Mouse (Mus musculus): Measurements from ENCODE around the gene Cux2. TPM values are rescaled to one million over a fixed set of nuclear protein-coding genes. Genes with fewer than 3 reads are reported as not detected.

Cux2 gene
- polyA plus RNA-seq, 1 experiment = 1.2 TPM

GRCm38 (mm10) chr5:121902809-121903745 lies 146.8 kb downstream of the Cux2 start:
- no peak for DNase-seq (ENCODE audit: low read depth in 1 of 2, low spot score in 2 of 2)
- H3K4me3 ChIP-seq (ENCODE audit: extremely low read depth, insufficient read depth, insufficient read length) = no peak overlapping the region
- H3K4me1 ChIP-seq (ENCODE audit: control insufficient read depth, insufficient read depth, insufficient read length) = no peaks in the 10 kb centered on the region
- no peak overlapping the region for H3K27ac ChIP-seq (ENCODE audit: insufficient read depth, low read length)
- 78% methylated on average over 23 of the region's 23 CpGs for WGBS
- no peaks in the 10 kb centered on the region for H3K27me3 ChIP-seq (ENCODE audit: control insufficient read depth, insufficient read depth, low read length)
- no peaks in the 10 kb centered on the region for H3K36me3 ChIP-seq (ENCODE audit: control insufficient read depth, insufficient read depth, low read length)
- TF ChIP-seq CTCF (IDR thresholded peaks at IDR 0.05; ENCODE audit: extremely low read depth, insufficient read depth, insufficient read length, insufficient replicate concordance) (no peak), POLR2A (IDR thresholded peaks at IDR 0.05; ENCODE audit: low read depth, low read length) (no peak)

- H3K36me3 ChIP-seq (ENCODE audit: control insufficient read depth, insufficient read depth, low read length) = no peaks in the 10 kb centered on the region
- no peak for DNase-seq (ENCODE audit: low read depth in 1 of 2, low spot score in 2 of 2)
Measured at GRCm38 (mm10) chr5:121895117-121895756, 154.7 kb downstream of the Cux2 start.

GRCm38 (mm10) chr5:121894647-121895046 lies 155.3 kb downstream of the Cux2 start:
- Histone ChIP-seq H3K27ac (ENCODE audit: insufficient read depth, low read length) (no peak overlapping the region), H3K27me3 (ENCODE audit: control insufficient read depth, insufficient read depth, low read length) (0 out of 2 replicates have a peak, but pooled peaks cover 2% of the 10 kb centered on the region), H3K4me3 (ENCODE audit: extremely low read depth, insufficient read depth, insufficient read length) (no peak overlapping the region), H3K36me3 (ENCODE audit: control insufficient read depth, insufficient read depth, low read length) (no peaks in the 10 kb centered on the region), H3K4me1 (ENCODE audit: control insufficient read depth, insufficient read depth, insufficient read length) (no peaks in the 10 kb centered on the region)
- TF ChIP-seq CTCF (IDR thresholded peaks at IDR 0.05; ENCODE audit: extremely low read depth, insufficient read depth, insufficient read length, insufficient replicate concordance) (no peak), POLR2A (IDR thresholded peaks at IDR 0.05; ENCODE audit: low read depth, low read length) (no peak)
- WGBS = 79% methylated on average over 10 of the region's 10 CpGs
- no peak for DNase-seq (ENCODE audit: low read depth in 1 of 2, low spot score in 2 of 2)

More at GRCm38 (mm10) chr5:121895117-121895756, 154.7 kb downstream of the Cux2 start:
- TF ChIP-seq CTCF (IDR thresholded peaks at IDR 0.05; ENCODE audit: extremely low read depth, insufficient read depth, insufficient read length, insufficient replicate concordance) = no peak
- TF ChIP-seq POLR2A (IDR thresholded peaks at IDR 0.05; ENCODE audit: low read depth, low read length) = no peak
- H3K27ac ChIP-seq (ENCODE audit: insufficient read depth, low read length) = no peak overlapping the region
- no peak overlapping the region for H3K4me3 ChIP-seq (ENCODE audit: extremely low read depth, insufficient read depth, insufficient read length)
- H3K27me3 ChIP-seq (ENCODE audit: control insufficient read depth, insufficient read depth, low read length) = 0 out of 2 replicates have a peak, but pooled peaks cover 2% of the 10 kb centered on the region
- WGBS = 53% methylated on average over 24 of the region's 24 CpGs
- no peaks in the 10 kb centered on the region for H3K4me1 ChIP-seq (ENCODE audit: control insufficient read depth, insufficient read depth, insufficient read length)

- H3K27me3 ChIP-seq (ENCODE audit: control insufficient read depth, insufficient read depth, low read length) = 0 out of 2 replicates have a peak, but pooled peaks cover 2% of the 10 kb centered on the region
- H3K36me3 ChIP-seq (ENCODE audit: control insufficient read depth, insufficient read depth, low read length) = no peaks in the 10 kb centered on the region
- TF ChIP-seq CTCF (IDR thresholded peaks at IDR 0.05; ENCODE audit: extremely low read depth, insufficient read depth, insufficient read length, insufficient replicate concordance) = no peak
- TF ChIP-seq POLR2A (IDR thresholded peaks at IDR 0.05; ENCODE audit: low read depth, low read length) = no peak
- 30% methylated on average over 3 of the region's 3 CpGs for WGBS
- H3K4me3 ChIP-seq (ENCODE audit: extremely low read depth, insufficient read depth, insufficient read length) = no peak overlapping the region
- DNase-seq (ENCODE audit: low read depth in 1 of 2, low spot score in 2 of 2) = no peak
- no peaks in the 10 kb centered on the region for H3K4me1 ChIP-seq (ENCODE audit: control insufficient read depth, insufficient read depth, insufficient read length)
- no peak overlapping the region for H3K27ac ChIP-seq (ENCODE audit: insufficient read depth, low read length)
Measured at GRCm38 (mm10) chr5:121893581-121893980, 156.3 kb downstream of the Cux2 start.

GRCm38 (mm10) chr5:121892281-121892680 lies 157.6 kb downstream of the Cux2 start:
- Histone ChIP-seq H3K4me1 (ENCODE audit: control insufficient read depth, insufficient read depth, insufficient read length) (no peaks in the 10 kb centered on the region), H3K27me3 (ENCODE audit: control insufficient read depth, insufficient read depth, low read length) (0 out of 2 replicates have a peak, but pooled peaks cover 2% of the 10 kb centered on the region), H3K4me3 (ENCODE audit: extremely low read depth, insufficient read depth, insufficient read length) (no peak overlapping the region), H3K27ac (ENCODE audit: insufficient read depth, low read length) (no peak overlapping the region), H3K36me3 (ENCODE audit: control insufficient read depth, insufficient read depth, low read length) (no peaks in the 10 kb centered on the region)
- 89% methylated on average over 14 of the region's 14 CpGs for WGBS
- DNase-seq (ENCODE audit: low read depth in 1 of 2, low spot score in 2 of 2) = no peak
- TF ChIP-seq CTCF (IDR thresholded peaks at IDR 0.05; ENCODE audit: extremely low read depth, insufficient read depth, insufficient read length, insufficient replicate concordance) (no peak), POLR2A (IDR thresholded peaks at IDR 0.05; ENCODE audit: low read depth, low read length) (no peak)

DNA sequence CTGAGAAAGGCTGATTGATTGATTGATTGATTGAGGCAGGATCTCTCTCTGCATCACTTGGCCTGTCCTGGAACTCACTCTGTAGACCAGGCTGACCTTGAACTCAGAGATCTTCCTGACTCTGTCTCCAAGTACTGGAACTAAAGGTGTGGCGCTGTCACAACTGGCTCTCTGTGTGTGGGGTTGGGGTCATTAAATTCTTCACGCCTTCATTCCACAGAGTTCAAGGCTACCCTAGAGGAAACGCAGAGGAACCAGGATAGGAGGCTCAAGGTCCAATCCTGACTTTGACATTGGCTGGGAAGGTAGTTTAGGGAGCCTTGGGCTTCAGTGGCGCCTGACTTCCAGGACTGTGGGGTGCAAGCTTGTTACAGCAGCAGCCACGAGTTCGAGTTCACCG lies 159.0 kb downstream of the Cux2 start:
- H3K36me3 ChIP-seq (ENCODE audit: control insufficient read depth, insufficient read depth, low read length) = no peaks in the 10 kb centered on the region
- TF ChIP-seq POLR2A (IDR thresholded peaks at IDR 0.05; ENCODE audit: low read depth, low read length) = no peak
- no peak for TF ChIP-seq CTCF (IDR thresholded peaks at IDR 0.05; ENCODE audit: extremely low read depth, insufficient read depth, insufficient read length, insufficient replicate concordance)
- WGBS = 89% methylated on average over 7 of the region's 7 CpGs

More for the DNA sequence above, 159.0 kb downstream of the Cux2 start:
- no peaks in the 10 kb centered on the region for H3K4me1 ChIP-seq (ENCODE audit: control insufficient read depth, insufficient read depth, insufficient read length)
- H3K27ac ChIP-seq (ENCODE audit: insufficient read depth, low read length) = no peak overlapping the region
- DNase-seq (ENCODE audit: low read depth in 1 of 2, low spot score in 2 of 2) = no peak
- no peak overlapping the region for H3K4me3 ChIP-seq (ENCODE audit: extremely low read depth, insufficient read depth, insufficient read length)
- H3K27me3 ChIP-seq (ENCODE audit: control insufficient read depth, insufficient read depth, low read length) = 0 out of 2 replicates have a peak, but pooled peaks cover 2% of the 10 kb centered on the region

Data from spleen, adult 2 months (tissue).